Mouse (Mus musculus) ES-CJ7 (cell line): ENCODE measurements around the gene Herc3.

ENCODE experiments used
- DNase-seq: peaks from one replicate; pipeline ENCODE4 v3.0.0; 2011; ENCODE audit warnings: low read depth, low spot score

Gene Herc3

DNA sequence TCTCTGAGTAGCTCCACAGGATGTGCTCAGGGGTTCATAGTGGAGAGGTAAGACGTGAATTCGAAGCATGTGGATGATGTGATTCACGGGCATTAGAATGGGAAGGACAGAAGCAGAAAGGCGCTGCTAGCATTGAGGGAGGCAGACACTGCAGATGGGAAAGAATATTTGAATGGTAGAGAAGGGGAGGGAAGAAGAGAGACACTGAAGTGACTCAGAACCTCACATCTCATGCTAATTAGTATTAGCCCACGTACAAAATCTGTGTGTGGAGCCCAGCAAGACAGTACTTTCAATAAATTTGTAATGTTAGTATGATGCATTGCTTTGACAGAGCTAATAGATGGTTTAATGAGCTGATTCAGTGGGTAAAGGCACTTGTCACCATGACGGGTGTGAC lies 89.5 kb downstream of the Herc3 start:
- no peak for DNase-seq

DNA sequence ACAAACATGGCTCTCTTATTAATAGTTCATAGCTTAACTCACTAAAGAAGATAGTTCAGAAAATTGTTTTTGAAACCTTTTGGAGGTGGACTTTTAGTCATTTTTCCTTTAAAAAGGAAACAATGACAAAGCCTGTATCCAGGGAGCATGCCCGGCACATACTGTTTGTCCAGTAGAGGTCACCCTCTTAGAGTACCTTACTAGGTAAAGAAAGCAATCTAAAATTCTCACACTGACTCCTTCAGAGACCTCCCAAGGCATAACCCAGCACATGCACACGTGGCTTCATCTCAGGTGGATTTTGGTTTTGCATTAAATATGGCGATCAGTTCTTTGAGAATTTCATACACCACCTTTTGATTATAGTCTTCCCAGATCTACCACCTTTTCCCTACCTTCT lies 90.4 kb downstream of the Herc3 start:
- DNase-seq = peak; percentile 11

DNA sequence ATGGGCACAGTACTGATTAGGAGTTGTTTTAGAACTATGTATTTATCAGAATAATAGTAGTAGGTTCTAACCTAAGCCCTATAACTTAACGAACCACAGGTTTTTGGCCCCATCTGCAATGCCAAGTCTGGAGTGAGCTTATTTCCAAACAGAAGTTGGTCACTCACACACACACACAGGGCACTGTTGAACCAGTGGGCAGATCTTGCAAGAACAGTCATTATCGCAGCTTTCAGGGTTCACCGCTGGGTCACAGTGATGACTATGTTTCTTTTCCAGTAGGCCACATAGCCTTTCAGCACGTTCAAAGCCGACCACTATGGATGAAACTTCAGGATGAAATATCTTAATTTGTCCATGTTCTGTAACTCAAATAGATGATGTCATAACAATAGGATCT lies 91.2 kb downstream of the Herc3 start:
- DNase-seq = no peak

DNA sequence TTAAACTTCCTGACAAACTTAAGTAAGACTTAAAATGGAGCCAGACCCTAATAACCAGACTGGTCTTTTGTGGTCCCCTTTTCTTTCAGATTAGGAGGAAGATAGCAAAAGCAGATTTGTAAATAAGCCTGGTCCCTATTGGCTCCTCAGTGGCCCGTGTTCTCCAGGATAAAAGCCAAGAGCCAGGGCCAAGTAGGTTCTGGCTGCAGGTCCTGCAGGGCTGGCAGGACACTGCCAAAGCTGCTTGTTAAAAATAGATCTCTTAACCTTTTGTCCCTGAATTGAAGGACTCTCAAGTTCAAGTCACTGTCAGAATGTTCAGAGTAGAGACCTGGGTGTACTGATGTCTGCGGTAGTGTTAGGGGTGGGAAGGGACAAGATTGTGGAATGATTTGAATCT lies 96.6 kb downstream of the Herc3 start:
- no peak for DNase-seq

DNA sequence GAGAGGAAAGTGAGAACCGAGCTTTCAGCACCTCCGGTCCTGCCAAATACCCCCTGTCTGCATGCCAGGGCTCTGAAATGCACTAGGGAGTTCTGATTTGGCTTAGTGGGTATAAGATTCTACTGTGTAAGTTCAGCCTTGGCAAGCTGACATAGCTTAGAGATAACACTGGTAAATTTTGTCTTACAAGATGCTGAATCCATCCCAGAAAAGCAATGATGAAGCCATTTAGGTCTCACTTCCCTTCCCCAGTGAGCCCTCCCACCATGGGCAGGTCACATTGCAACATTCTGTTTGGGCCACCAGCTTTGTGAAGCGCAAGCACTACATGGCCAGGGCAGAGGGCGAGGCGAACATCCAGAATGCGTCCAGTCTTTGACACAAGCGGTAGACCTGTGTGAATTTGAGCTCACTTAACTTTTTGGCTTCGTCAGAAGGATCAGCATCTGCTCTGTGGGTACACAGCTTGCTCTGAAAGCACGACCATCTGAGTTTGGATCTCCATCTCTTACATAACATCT lies 98.7 kb downstream of the Herc3 start:
- no peak for DNase-seq

DNA sequence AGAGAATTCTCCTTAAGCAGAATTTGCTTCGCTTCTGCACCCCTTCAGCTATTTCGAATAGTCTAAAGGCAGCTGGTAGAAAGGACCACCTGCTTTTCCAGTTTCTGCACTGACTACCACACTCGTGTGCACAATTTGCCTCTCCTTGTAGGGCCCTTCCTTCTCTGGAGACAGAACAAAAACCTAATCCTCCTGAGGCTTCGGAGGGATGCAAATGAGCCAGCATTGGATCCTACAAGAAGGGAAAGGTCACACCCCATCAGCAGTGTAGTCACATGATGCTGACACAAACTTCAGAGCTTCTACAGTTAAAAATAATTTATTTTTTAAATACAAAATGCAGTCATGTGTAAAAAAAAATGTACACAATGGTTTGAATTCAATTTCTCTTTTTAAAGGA lies 99.9 kb downstream of the Herc3 start:
- DNase-seq = no peak

DNA sequence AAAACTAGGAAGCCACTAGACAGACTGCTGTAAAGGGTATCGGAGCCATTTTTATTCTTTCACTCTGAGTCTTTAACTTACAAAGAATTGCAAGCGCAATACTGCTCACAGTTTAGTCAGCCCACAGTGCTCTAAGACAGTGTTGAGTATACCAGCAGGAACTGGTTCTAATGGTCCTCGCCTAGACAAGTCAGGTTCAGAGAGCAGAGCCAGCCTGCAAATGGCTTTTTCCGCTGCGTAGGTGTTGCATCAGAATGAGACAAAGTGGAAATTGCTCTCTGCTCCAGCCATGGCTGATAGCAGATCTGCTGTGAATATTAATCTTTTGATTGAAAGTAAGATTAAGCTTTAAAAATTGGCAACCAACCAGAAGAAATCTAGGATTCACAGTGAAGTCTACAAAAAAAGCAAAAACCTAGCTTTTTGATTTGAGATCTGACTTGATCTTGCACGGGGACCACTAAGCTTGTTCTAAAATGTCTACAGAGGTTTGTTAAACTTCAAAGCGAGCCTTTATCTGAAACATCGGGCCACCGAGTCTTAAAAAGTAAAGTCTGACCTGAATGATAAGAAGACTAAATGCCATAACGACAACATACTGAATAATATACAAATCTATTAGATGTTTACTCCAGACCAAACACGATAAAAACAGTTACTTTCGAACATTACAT lies 101.4 kb downstream of the Herc3 start:
- peak; percentile 29 for DNase-seq

DNA sequence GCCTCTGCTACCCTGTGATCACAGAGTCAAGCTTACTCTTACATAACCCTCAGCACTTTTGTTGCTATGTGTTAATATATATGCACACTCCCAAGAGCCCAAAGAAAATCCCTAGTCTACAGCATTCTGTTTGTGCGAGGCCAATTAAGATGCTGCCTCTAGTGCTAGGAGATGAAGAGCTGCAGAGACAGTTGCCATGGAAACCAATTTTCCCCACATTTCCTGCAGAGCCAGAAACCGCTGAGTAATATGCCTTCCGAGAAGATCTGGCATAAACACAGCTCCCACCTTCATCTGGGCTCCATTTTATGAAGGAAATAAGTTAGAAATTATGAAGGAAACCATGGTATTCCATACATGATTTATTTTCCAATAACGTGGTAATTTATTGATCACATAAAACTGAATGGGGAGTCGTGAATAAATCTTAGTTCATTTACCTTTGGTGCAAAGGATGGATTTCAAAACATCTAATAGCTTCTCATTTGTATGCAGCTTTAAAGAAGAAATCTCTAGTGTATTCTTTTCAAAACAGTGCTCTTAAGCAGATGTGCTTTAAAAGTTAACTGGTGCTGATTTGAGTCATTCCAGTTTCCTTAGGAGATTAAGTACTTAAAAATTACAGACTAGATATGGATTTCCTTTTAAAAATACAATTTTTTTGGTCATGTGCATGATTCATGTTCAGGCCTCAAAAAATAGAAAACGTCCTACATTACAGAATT lies 102.1 kb downstream of the Herc3 start:
- DNase-seq = no peak

DNA sequence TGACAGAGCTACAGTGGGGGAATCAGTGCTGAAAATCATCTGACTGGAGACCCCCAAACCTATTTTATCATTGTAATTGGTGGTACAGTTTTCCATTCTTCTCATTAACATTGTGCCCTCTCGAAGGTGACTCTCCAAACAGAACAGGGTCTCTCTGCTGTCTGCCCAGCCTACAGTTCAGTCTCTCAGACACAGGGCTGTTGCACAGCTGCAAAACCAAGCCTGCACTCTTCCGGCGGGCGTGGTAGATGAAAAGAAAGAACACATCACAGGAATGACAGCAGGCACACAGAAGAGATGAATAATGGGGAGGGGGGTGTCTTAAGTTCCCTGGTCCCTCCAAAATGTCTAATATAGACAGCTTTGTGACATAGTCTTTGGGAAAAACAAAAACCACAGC lies 102.9 kb downstream of the Herc3 start:
- no peak for DNase-seq

DNA sequence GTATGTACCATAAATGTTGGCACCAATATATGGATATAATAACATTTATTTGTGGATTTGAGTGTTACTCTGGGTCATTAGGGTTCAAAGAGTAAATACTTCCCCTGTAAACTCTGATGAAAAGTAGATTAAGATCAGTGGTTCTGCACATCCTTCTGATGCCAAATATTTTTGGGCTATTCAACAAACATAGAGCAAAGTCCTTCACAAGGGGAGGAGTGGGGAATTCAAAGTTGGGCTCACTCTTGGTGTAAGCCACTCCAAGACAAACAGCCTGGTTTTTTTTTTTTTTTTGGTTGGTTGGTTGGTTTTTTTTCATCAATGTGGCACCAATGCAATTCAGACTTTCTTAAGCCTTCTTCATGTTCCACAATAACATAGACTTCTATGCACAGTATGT lies 106.5 kb downstream of the Herc3 start:
- no peak for DNase-seq

DNA sequence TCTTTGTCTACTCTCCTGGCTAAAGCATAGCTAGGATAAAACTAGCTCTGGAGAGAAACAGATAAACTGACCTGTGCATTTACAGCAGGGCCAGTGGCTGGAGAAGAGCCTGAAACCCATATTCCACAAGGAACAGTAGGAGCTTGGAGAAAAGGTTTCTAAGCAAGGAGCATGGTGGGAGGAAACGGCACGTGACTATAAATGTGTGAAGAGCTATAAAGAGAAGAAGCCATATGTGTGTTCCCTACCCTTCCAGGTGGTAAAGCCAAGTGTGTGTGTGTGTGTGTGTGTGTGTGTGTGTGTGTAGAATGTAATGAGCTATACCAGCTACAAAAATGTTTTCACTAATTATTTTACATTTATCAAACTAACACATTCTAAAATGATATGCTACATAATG lies 111.0 kb downstream of the Herc3 start:
- no peak for DNase-seq

DNA sequence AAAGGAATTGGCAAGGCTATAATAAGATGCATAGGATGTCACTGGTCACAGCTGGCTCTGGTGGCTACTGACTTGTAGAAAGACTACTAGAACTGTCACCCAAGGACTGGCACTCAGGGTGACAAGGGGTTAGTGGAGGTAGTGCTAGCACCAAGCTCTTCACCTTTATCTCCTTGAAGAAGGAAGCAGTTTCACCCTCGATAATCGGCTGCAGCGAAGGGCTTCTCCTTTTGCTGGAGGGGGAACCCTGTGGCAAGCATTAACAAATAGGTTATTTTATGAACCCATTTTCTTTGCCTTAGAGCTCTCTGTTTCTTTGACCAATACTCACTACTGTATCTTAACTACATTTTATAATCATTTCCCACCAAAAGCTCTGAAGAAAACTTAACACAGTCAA lies 112.7 kb downstream of the Herc3 start:
- DNase-seq = no peak

DNA sequence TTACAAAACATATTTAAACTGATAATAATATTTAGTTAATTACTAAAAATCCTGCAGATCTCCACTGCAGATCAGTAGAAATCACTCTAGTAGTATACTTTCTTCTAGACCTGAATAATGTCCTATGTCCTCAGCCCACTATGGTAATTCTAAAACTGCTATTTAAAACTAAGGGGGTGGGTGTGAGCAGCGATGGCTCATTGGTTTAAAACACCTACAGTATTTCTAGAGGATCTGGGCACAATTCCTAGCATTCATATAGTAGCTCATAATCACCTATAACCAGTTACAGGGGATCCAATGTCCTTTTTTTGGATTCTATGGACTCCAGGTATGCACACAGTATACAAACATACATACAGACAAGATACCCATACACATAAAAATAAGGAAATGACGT lies 115.0 kb downstream of the Herc3 start:
- DNase-seq = no peak

DNA sequence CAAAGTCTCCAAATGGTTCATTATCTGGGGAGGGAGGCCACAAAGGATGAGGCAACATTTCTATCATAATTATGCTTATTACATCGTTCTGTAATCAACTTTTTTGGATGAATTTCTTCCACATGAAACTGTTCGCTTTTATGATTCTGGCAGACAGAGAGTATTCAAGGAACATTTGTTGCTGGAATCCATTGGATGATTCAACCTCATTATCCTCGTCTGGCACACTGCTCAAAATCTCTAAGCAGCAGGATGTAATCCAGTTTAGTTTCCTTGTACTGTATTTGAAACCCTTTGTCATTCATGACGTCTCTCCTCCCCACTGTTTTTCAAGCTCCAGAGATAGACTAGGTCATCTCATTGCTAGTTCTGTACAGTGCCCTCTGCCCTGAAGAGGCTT lies 115.6 kb downstream of the Herc3 start:
- no peak for DNase-seq

DNA sequence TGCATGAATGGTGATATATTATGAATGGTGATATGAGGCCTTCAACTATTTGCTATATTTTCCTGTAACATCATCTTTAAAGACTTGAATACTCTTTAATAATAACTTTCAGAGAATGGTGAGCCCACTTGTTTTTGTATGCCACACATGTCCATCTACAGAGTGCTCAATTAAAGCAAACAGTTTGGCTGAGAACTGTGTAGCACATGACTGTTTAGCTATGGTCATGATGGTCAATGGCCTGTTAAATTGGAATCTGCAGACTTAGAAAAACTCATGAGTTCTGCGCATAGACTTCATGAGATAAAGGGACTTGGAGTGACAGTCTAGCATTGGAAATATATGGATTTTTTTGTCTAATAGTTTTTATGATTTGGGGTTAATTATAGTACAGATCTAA lies 119.1 kb downstream of the Herc3 start:
- DNase-seq = no peak

DNA sequence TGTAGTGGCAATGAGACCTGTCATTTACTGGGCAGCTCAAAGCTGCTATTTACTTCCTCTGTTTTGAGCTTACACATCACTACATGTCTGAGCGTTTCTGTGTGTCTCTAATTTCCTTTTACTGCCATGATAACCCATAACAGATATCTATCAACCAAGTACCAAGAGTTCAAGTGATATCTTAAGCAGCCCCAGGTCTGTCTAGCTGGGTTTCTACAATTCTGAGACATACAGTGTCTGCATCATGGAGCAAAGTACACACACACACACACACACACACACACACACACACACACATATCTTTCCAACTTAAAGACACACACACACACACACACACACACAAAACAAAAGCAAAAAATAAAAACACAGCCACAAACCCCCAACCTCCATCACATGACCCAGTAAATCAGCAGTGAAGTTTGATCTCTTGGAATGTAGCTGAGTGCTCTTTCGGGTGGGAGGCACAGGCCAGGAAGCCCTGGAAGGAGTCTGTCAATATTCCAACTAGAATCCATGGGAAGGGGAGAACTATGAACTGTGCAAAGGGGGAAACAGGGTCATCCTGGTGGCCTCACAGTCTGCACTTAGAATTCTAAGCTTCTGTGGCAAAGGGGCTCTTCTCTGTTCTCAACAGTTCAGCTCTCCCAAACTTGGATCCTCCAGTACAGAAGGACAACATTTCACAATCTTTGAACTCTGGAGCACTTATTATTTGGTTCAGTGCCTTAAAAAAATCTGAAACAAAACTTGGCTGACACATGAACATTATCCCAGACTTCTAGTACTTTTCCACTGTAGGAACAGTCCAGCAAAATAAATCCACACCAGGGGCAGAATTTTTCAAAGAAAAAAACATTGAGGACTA lies 120.1 kb downstream of the Herc3 start:
- DNase-seq = no peak

DNA sequence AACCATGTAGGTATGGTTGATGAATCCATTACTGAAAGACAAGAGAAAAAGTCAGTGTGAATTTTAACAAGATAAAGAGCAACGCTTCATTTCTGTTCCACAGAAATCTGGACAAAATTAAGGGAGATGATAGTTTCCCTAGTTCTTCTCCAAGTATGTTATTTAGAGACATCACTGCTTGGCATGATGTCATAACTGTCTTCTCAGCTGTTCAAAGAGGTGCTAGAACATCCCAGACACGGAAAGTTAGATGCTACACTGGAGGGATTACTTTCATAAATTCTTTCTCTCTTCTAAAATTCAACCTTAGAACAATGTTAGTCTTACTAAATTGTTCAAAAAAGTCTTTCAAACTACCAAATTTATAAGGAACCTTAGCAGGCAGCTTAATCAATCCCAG lies 129.3 kb downstream of the Herc3 start:
- DNase-seq = no peak

DNA sequence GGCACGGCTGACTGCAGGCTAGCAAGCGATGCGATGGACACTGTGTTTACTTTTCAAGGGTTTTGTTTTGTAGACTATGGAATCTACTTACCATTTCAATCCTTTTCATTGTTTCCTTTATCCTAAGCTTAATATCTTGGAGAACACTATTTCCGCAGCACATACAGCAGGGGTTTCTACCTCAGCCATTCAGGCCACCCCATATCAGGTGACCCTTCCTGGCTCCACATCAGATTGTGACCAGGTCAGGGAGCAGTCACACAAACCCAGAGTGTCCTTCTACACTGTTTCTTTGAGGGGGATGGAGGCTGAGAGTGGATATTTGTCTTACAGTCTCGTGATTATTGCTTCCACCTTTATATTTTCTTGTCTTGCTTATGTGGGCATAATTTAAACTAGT lies 131.4 kb downstream of the Herc3 start:
- no peak for DNase-seq

DNA sequence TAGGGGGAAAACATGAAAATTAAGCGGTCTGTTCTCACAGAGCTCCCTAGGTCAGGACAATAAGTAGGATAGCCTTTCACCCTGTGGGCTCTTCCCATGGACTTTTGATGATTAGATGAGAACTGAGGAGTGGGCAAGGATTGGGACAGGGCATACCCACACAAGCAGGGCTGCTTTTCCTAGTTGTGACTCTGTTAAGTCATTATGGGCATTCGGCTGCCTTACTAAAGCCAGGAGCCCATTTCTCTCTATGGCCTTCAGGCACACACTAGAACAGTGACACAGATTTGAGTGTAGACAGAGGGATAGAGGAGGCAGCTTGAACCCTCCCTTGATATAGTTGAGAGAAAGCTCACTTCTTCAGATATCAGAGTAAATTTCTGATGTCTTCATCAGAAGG lies 132.8 kb downstream of the Herc3 start:
- no peak for DNase-seq

DNA sequence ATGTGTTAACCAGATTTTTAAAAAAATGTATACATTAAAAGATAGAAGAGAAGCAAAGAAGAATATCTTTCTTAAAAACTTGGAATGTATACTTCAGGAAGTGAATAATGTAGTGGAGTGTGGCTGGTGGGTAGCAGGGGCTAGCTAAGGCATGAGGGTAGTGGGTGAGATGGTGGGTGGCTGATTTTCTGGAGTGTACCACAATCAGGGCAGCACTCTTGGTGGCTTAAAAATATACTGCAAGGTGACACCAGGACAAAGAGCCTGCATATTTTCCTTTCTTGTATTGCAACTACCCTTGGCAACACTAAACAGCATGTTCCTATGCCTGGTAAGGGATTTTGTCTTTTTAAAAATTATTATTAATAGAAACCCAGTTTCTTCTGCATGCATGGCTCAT lies 133.3 kb downstream of the Herc3 start:
- DNase-seq = no peak

DNA sequence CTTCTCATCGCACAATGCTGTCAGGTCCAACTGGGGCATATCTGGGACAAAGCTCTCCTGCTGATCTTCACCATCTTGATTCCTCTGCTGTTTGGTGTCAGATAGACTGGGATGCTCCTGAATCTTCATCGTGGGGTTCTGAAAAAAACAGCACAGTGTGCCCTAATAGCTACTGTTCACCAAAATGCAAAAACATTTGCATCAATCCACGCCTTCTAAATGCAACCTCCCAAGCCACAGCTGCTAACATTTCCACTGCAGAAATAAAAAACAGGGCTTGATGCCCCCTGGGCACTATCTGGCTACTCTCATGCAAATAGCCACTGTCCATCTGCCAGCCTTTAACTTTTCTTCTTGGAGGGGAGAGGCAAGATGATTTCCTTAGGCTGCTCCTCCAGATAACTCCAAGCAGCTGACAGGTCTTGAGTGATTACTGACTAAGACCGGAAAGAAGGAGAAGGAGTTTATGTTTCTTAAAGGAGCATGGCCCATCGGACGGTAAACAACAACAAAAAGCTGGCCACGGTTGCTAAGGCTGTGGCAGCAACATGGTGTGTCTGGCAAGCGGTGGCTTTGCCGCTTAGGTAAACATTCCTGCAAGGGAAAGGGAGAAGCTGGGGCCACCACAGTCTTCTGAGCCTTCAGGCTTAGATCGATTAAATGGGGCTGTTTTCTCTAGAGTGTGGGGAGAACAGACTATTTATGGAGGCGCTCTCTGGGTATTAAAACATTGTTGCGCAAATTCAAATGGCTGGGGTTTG lies 134.0 kb downstream of the Herc3 start:
- no peak for DNase-seq

DNA sequence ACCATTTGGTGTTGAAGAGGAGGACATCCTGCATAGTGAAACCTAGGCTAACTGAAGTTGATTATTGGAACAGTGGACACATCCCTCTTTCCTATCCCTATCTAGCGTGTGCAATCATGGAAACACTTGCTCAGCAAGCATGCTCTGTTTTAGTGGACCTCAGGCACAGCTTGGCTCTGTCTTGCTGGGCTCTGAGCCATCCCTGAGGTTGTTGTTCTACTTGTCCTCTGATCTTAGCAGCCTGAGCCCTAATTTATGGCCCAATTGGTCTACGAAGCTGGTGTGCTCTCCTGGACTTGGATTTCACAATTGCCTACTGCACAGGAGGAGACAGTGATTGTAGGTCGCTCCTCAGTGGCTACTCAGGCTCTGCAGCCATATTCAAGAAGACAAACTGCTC lies 137.0 kb downstream of the Herc3 start:
- no peak for DNase-seq
